Mouse (Mus musculus) Patski (cell line): ENCODE measurements around the gene Kcnd1. TPM values are rescaled to one million over a fixed set of nuclear protein-coding genes. Genes with fewer than 3 reads are reported as not detected.

Experiments used
- ATAC-seq: fragments of 100-300 bp; one replicate; pipeline ENCODE4 v1.8.0; 2021
- CTCF ChIA-PET: fragments of 350-600 bp; sonication (Branson Sonifier 250); formaldehyde crosslinking; loops from one replicate; lab custom pipeline; 2022; ENCODE audit warnings: inconsistent platforms; lab: Charles Lee
- POLR2A ChIA-PET: fragments of 350-600 bp; sonication (Branson Sonifier 250); formaldehyde crosslinking; loops from one replicate; lab custom pipeline; 2022; ENCODE audit warnings: antibody characterized with exemption, inconsistent platforms; lab: Charles Lee
- DNase-seq: peaks from one replicate; pipeline ENCODE4 v3.0.0-alpha.2; 2011; ENCODE audit warnings: low read depth, low spot score
- H3K27me3 ChIP-seq: fragments of 371-371 bp; one replicate; pipeline ENCODE4 v1.5.1; 2021
- CTCF ChIP-seq: fragments of 100-300 bp; IDR thresholded peaks from one replicate; pipeline ENCODE4 v1.5.1; 2021
- in situ Hi-C: fragments of 300-500 bp; cut with MboI; formaldehyde crosslinking; loops from 3 replicates; pipeline ENCODE4 v1.11.1; 2018; ENCODE audit warnings: low pct_unique_long_range_greater_than_20kb, mixed read lengths
- polyA plus RNA-seq: library from polyadenylated mRNA; unstranded; gene quantifications from one replicate; pipeline ENCODE4 v1.2.3, GENCODE M21; 2021

Kcnd1 gene
- polyA plus RNA-seq, 1 experiment from 2014 or later = 4.5 TPM

GRCm38 (mm10) chrX:7859191-7859753 lies 37.2 kb downstream of the Kcnd1 start:
- no peak for DNase-seq
- in situ Hi-C loops = no loop called here
- ChIA-PET CTCF (interaction anchor here (0.8 to 1.1 kb wide), 2 partner anchors 9 to 12 kb away, joined by 3 read pairs; no protein-coding TSS in a partner anchor), POLR2A (no interaction called here)
- H3K27me3 ChIP-seq = peaks cover 9% of the 10 kb centered on the region
- no peak for ATAC-seq
- no peak for TF ChIP-seq CTCF

GRCm38 (mm10) chrX:7863181-7863580 lies 41.1 kb downstream of the Kcnd1 start:
- H3K27me3 ChIP-seq = peaks cover 9% of the 10 kb centered on the region
- no peak for ATAC-seq
- TF ChIP-seq CTCF = no peak
- no peak for DNase-seq
- in situ Hi-C loops = no loop called here
- POLR2A ChIA-PET = no interaction called here
- CTCF ChIA-PET = no interaction called here

DNA sequence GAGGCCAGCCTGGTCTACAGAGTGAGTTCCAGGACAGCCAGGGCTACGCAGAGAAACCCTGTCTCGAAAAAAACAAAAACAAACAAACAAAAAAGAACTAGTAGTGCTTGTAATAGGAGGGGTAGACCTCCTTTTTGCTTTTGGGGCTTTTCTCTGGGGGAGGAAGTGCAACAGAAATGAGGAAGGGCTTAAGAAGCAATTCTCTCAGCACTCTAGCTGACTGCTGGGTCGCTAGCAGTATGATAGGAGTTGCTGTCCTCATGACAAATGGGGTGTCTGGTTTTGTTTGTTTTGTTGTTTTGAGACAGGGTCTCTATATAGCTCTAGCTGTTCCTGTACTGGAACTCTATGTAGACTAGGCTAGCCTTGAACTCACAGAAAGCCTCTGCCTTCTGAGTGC lies 42.5 kb downstream of the Kcnd1 start:
- CTCF ChIA-PET = no interaction called here
- no peak for TF ChIP-seq CTCF
- in situ Hi-C loops = no loop called here
- ATAC-seq (no peak), DNase-seq (no peak)
- POLR2A ChIA-PET = no interaction called here
- H3K27me3 ChIP-seq = peaks cover 9% of the 10 kb centered on the region

DNA sequence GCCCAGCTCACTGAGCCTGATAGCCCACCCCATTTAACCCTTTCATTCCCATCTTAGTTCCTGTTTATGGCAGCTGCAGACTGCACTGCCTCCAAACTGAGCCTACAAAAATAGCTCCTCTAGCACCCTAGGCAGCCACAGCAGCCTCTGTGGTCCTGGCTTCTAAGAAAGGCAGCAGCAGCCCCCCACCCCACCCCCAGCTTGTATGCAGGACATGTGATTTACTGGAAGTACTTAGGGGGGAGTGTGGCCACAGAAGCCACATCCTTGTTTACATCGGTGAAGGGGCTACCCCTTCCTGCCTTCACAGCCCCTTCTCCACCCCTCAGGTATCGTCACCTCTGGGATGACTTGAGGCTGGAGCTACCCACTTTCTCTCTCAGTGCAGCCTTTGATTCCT lies 43.3 kb downstream of the Kcnd1 start:
- ATAC-seq (peak; percentile 26), DNase-seq (no peak)
- POLR2A ChIA-PET = no interaction called here
- no peak for TF ChIP-seq CTCF
- CTCF ChIA-PET = no interaction called here
- peaks cover 14% of the 10 kb centered on the region for H3K27me3 ChIP-seq
- in situ Hi-C loops = no loop called here

DNA sequence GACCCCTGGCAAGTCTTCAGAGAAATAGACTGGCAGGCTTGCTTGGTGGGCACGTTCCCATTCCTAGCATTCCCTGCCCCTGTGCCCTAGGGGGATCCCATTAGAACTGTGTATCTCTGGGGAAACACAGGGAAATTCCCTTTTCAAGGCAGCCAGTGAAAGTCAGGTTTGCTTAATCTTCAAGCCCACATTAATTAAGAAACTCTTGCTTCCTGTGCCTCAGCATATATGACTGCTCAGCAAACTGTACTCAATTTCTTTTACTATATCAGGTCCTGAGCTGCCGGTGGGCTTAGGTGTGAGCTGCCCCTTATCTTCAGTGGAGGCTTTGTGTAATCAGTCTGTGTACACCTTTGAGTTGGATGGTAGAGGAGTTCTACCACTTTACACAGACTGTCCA lies 43.7 kb downstream of the Kcnd1 start:
- CTCF ChIA-PET = no interaction called here
- DNase-seq (no peak), ATAC-seq (no peak)
- no peak for TF ChIP-seq CTCF
- POLR2A ChIA-PET = no interaction called here
- in situ Hi-C loops = no loop called here
- peaks cover 16% of the 10 kb centered on the region for H3K27me3 ChIP-seq

DNA sequence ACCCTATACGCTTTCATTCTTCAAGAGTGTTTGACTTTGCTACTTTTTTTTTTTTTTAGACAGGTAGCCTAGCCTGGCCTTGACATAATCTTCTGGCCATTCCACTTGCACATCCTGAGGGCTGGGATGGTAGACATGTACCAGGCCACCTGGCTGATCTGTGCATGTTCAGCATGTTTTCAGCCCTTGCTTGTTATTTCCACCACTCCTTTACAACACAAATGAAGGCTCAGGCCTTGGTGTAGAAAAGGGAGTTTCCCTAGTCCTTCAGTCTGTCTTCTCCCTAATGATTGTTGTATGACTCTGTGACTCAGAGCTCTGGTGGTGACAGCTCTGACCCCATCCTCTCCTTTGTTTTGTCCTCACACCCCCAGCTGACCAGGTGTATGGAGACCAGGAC lies 45.1 kb downstream of the Kcnd1 start:
- peaks cover 17% of the 10 kb centered on the region for H3K27me3 ChIP-seq
- POLR2A ChIA-PET = no interaction called here
- DNase-seq (no peak), ATAC-seq (no peak)
- in situ Hi-C loops = no loop called here
- no peak for TF ChIP-seq CTCF
- CTCF ChIA-PET = no interaction called here

DNA sequence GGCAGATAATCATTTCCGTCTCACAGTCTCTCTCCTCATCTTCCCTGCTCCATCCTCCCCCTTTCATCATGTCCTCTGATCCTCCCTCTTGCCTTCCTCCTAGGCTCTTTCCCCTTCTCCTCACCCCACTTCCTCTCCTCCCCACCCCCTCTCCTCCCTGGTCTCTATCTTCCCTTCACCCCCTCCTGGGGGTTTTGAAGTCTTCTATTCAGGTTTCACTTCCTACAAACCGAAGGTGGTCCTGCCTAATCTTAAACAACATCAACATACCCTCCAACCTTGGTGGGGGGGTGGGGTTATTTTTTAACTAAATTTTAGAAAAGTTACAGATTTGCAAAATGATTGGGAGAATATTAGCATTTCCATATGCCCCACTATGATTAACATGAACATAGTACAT lies 46.4 kb downstream of the Kcnd1 start:
- ChIA-PET POLR2A (no interaction called here), CTCF (no interaction called here)
- in situ Hi-C loops = no loop called here
- no peak for TF ChIP-seq CTCF
- ATAC-seq (no peak), DNase-seq (no peak)
- peaks cover 13% of the 10 kb centered on the region for H3K27me3 ChIP-seq

DNA sequence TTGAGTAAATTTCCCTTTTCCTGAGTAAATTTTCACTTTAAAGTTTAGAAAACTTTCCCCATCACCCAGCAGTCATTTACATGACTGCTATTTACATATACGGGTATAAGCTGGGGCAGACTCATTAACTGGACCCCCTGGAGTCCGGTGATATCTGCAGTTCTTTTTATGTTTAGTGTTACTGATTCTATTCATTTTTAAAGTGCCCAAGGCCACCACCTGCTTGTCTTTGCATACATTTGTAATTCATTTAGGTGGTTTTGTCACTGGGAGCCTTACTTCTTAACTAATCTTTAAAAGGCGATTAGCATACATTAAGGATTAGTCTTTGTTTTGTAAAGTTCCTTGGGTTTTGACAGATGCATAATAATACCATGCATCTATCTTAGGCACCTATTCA lies 47.7 kb downstream of the Kcnd1 start:
- in situ Hi-C loops = no loop called here
- ChIA-PET CTCF (no interaction called here), POLR2A (no interaction called here)
- peaks cover 13% of the 10 kb centered on the region for H3K27me3 ChIP-seq
- ATAC-seq = no peak
- DNase-seq = no peak
- no peak for TF ChIP-seq CTCF

DNA sequence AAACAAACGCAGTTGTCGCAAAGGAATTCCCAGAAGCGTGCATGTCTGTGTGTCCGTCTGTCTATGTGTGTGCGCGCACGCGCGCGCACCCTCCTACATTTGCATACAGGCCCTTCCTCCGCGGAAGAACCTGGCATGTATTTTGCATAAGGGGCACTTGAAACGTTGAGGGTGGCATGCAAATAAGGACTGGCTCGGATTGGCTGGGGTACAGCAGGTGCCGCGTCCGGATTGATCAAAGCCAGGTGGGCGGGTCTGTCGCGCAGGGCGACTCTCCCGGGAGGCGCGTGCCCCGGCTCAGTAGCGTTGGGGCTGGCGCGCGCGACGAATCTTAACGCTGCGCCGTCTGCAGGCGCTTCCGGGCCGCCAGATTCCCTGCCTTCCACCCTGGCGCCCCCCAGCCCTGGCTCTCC lies 55.9 kb downstream of the Kcnd1 start, which contains the start of gene Pim2:
Pim2 (plus strand) TSS at position 256 of the 413 bp plus-strand sequence.
- ATAC-seq (peak; percentile 87), DNase-seq (peak; percentile 47)
- POLR2A ChIA-PET = no interaction called here
- in situ Hi-C loops = no loop called here
- no peak for TF ChIP-seq CTCF
- peaks cover 6% of the 10 kb centered on the region for H3K27me3 ChIP-seq
- CTCF ChIA-PET = no interaction called here

DNA sequence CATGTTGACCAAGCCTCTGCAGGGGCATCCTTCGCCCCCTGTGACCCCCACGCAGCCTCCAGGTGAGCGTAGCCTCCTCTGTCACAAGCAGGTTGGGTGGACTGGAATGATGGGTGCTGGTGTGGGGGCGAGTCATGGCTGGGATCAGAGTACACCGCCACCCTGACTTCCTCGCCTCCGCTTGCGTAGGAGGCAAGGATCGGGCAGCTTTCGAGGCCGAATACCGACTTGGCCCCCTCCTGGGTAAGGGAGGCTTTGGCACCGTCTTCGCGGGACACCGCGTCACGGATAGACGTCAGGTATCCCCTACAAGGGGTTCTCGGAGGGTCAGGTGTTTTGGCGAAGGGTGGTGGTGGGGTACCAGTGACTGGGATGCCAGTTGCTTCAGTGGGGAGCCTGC lies 56.4 kb downstream of the Kcnd1 start:
- TF ChIP-seq CTCF = no peak
- no peak for DNase-seq
- CTCF ChIA-PET = no interaction called here
- POLR2A ChIA-PET = no interaction called here
- peaks cover 6% of the 10 kb centered on the region for H3K27me3 ChIP-seq
- peak; percentile 27 for ATAC-seq
- in situ Hi-C loops = no loop called here

DNA sequence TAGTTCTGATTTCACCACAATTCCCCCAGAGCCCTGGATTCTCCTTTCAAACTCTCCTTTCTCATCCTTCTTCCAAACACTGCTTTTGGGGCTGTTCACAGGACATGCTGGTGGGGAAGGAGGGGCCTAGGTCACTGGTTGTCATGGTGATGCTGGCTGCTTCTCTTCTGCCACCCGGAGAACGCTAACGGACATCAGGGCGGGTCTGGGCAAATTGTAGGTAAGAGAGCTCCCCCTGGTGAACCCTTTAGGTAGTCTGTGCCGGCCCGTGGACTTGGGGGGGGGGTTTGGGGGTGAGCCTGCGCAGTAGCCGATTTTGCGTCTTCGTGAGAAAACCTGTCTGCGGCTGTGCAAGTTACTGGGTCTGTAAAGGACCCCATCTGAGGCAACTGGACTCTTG lies 57.7 kb downstream of the Kcnd1 start:
- peak; percentile 32 for ATAC-seq
- ChIA-PET POLR2A (interaction anchor here (1.1 kb wide), 1 partner anchor 50 kb away, joined by 3 read pairs; no protein-coding TSS in a partner anchor), CTCF (no interaction called here)
- DNase-seq = no peak
- no peak for TF ChIP-seq CTCF
- in situ Hi-C loops = no loop called here
- peaks cover 6% of the 10 kb centered on the region for H3K27me3 ChIP-seq
